Mouse (Mus musculus): Measurements from ENCODE around the gene Cemip.

GRCm38 (mm10) chr7:83886366-83887129 is 199.8 kb downstream of the Cemip start:
- TF ChIP-seq POLR2A (IDR thresholded peaks at IDR 0.05; ENCODE audit: control insufficient read depth, low read depth, low read length) (no peak), CTCF (IDR thresholded peaks at IDR 0.05; ENCODE audit: control insufficient read depth, insufficient read depth, insufficient replicate concordance, low read depth, low read length) (no peak)
